Comparison of ENCODE assay signal across 30 mouse cellular contexts in the genomic region with DNA sequence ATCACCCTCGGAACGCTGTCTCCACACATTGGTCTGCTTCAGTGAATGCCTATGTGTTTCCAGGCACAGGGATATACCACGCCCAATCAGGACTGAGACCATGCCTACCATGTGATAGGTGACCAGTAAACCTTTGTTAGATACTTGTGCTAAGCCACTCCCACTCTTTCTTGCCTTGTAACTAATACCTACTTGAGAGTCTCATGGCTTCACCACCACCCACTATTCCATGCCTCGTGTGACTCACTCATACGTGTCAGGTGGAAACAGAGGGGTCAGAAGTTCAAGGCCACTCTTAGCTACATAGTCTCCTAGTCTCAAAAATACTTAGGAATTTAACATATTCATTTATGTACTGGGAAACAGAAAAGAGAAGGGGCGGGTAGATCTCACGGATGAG. TPM values are rescaled to one million over a fixed set of nuclear protein-coding genes. Genes with fewer than 3 reads are reported as not detected.
"Had no signal": no experiment of that assay in that cellular context is flagged by ENCODE, and none has a peak within 500 bp of the region (broad histone marks: within the 10 kb centered on the region; RNA-seq: fewer than 3 reads in every experiment).

No protein-coding gene starts in this region.

- H3K4me1 ChIP-seq: hindbrain, embryonic 13.5 days; hindbrain, embryonic 15.5 days; limb, embryonic 13.5 days; limb, embryonic 15.5 days; liver, embryonic 12.5 days had no signal

- DNase-seq: gastrocnemius, postnatal 14 days; gastrocnemius, postnatal 36 days; heart, postnatal 4 days; kidney, adult 11 months; kidney, adult 2 months; kidney, adult 9 months; kidney, postnatal 14 days; kidney, postnatal 36 days; layer of hippocampus, adult 9-11 months; layer of hippocampus, postnatal 36 days; left cerebral cortex, postnatal 4 days; lung, adult 18-20 months had no signal

- H3K27me3 ChIP-seq: hindbrain, embryonic 13.5 days; hindbrain, embryonic 15.5 days; limb, embryonic 13.5 days; limb, embryonic 15.5 days; liver, embryonic 12.5 days had no signal

- H3K36me3 ChIP-seq: hindbrain, embryonic 13.5 days; hindbrain, embryonic 15.5 days; limb, embryonic 13.5 days; limb, embryonic 15.5 days; liver, embryonic 12.5 days had no signal

- H3K9me3 ChIP-seq: hindbrain, embryonic 15.5 days; limb, embryonic 15.5 days had no signal

- H3K4me2 ChIP-seq: heart, embryonic 11.5 days; hindbrain, embryonic 13.5 days; hindbrain, embryonic 15.5 days; limb, embryonic 13.5 days; limb, embryonic 15.5 days; liver, embryonic 12.5 days had no signal

- H3K27ac ChIP-seq: hindbrain, embryonic 13.5 days; hindbrain, embryonic 15.5 days; hindbrain, postnatal 0 days; kidney, postnatal 0 days; limb, embryonic 13.5 days; limb, embryonic 15.5 days; liver, embryonic 12.5 days; liver, embryonic 14.5 days had no signal

- H3K4me3 ChIP-seq: hindbrain, embryonic 13.5 days; hindbrain, embryonic 15.5 days; limb, embryonic 13.5 days; limb, embryonic 15.5 days; liver, embryonic 12.5 days had no signal

- H3K9ac ChIP-seq: hindbrain, embryonic 13.5 days; hindbrain, embryonic 15.5 days; limb, embryonic 13.5 days; limb, embryonic 15.5 days; liver, embryonic 12.5 days; liver, embryonic 14.5 days had no signal

- ATAC-seq: hindbrain, postnatal 0 days; intestine, embryonic 16.5 days; liver, embryonic 12.5 days had no signal

RNA-seq across cellular contexts. Expression of a gene that starts 35.5 kb away (rescaled TPM):
- total RNA-seq: gastrocnemius, adult 18-20 months; gastrocnemius, adult 8-10 months; gastrocnemius, postnatal 14 days; gastrocnemius, postnatal 36 days; heart, adult 8-10 months; heart, postnatal 10 days; heart, postnatal 25 days; heart, postnatal 4 days; liver, adult 2 months had no signal
- polyA plus RNA-seq: large intestine, adult 2 months; liver, adult 2 months; liver, embryonic 14.5 days; liver, embryonic 16.5 days had no signal
